Mouse (Mus musculus): ENCODE results near the gene Ctnnbl1. TPM values are rescaled to one million over a fixed set of nuclear protein-coding genes. Genes with fewer than 3 reads are reported as not detected.

Gene Ctnnbl1
- total RNA-seq, 2 experiments from 2014 or later: 8.8 to 9.7 TPM

DNA sequence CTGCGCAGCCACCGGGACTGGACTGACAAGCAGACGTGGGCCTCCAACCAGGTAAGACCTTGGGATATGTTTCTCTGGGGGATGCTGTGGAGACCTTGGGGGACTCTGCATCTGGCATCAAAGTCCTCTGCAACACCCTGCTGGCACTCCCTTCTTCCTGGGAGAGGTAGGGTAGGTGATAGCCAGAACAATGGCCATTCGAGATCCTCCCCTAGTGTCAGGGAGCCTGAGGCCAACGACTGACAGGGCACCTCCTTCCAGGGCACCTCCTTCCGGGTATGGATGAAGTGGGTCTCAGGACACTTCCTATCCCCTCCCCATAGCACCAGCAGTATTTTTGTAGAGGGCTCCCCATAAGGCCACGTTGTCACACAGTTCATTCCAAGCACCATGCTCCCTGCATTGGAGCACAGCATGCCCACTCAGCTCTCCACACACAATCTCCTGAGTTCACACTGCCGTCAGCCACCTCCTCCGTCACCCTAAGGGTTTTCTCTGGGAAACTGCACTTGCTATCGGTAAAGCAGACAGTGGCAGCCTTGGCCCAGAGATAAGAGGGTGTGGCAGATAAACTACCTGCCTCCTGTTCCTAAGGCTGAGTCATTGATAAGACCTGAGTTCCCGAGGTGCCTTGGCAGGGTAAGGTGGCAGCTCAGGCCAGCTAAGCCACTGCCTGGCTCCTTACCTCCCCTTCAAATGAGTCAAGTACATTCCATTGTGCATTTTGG is 198.4 kb downstream of the Ctnnbl1 start:
- no peak for DNase-seq (ENCODE audit: low spot score)

GRCm38 (mm10) chr2:157936676-157937075 is 199.5 kb downstream of the Ctnnbl1 start:
- DNase-seq (ENCODE audit: low spot score): no peak

GRCm38 (mm10) chr2:157940586-157941185 is 203.5 kb downstream of the Ctnnbl1 start:
- DNase-seq (ENCODE audit: low spot score): no peak

Other genes starting within 250 kb of the Ctnnbl1 start
- 10 to 100 TPM in 1 of 2 experiments, 1 to 10 TPM in 1; 1.6 to 16.4 TPM for gene Nnat, start 177.3 kb upstream of the Ctnnbl1 start, total RNA-seq (2021)
- gene Blcap, start 166.1 kb upstream of the Ctnnbl1 start, total RNA-seq (2021): 10 to 100 TPM; 28.0 to 36.7 TPM
- gene Vstm2l, start 177.3 kb downstream of the Ctnnbl1 start, total RNA-seq (2021): not detected

All from gastrocnemius, adult 18-20 months (tissue).